ENCODE assay signal across 8 mouse cellular contexts in genomic region chr1:90909631-90910152, GRCm38 (mm10). TPM values are rescaled to one million over a fixed set of nuclear protein-coding genes. Genes with fewer than 3 reads are reported as not detected.
DNase-seq lines count a peak whose midpoint lies in the region; TF ChIP-seq lines count a peak whose summit lies in the region.
"Had no signal": no experiment of that assay in that cellular context is flagged by ENCODE, and none has a peak within 500 bp of the region (broad histone marks: within the 10 kb centered on the region; RNA-seq: fewer than 3 reads in every experiment).

No protein-coding gene starts in this region.

- H3K36me3 ChIP-seq in C2C12 (ENCODE audit: control insufficient read depth, insufficient read depth): no peaks in the 10 kb centered on the region
- no peaks in the 10 kb centered on the region for H3K36me3 ChIP-seq in kidney, adult 2 months (ENCODE audit: control insufficient read depth, insufficient read depth, low read length)

- peak; percentile 39 for DNase-seq in NIH3T3 (ENCODE audit: low read depth)
- DNase-seq in heart, adult 8-10 months (ENCODE audit: low spot score): peak; percentile 62
- peak; percentile 84 for DNase-seq in kidney, adult 2 months
- DNase-seq in lung, postnatal 4 days: peak; percentile 73 to 85
- DNase-seq in thymus, postnatal 4 days: no peak
- DNase-seq in left cerebral cortex, adult 11 months (ENCODE audit: low spot score): no peak

- H3K4me1 ChIP-seq in kidney, adult 2 months (ENCODE audit: control insufficient read depth, insufficient read depth, low read length): peaks cover 9% of the 10 kb centered on the region

- TF ChIP-seq POLR2A in kidney, adult 2 months (IDR thresholded peaks at IDR 0.05; ENCODE audit: low read depth, low read length): no peak

- H3K79me3 ChIP-seq in C2C12 (ENCODE audit: low read depth): no peaks in the 10 kb centered on the region

- peak; percentile 73 for TF ChIP-seq CTCF in C2C12 (IDR thresholded peaks at IDR 0.05; ENCODE audit: control insufficient read depth, insufficient read depth, insufficient read length)
- TF ChIP-seq CTCF in kidney, adult 2 months (conservative IDR thresholded peaks at IDR 0.05; ENCODE audit: insufficient read depth, insufficient read length, low read depth, low read length): peak; percentile 45; the same call in 1 of the 2 replicates

- H3K27ac ChIP-seq in kidney, adult 2 months (ENCODE audit: insufficient read depth, low read depth, low read length): no peak overlapping the region

- H3K4me3 ChIP-seq in C2C12 (ENCODE audit: insufficient read depth, poor library complexity, severe bottlenecking): no peak overlapping the region
- H3K4me3 ChIP-seq in kidney, adult 2 months (ENCODE audit: insufficient read depth, low read depth, low read length): peak overlapping the region; percentile 19
- H3K4me3 ChIP-seq: megakaryocyte, embryonic 14.5 days had no signal

- no peaks in the 10 kb centered on the region for H3K79me2 ChIP-seq in C2C12 (ENCODE audit: control insufficient read depth, insufficient read depth)

- WGBS in kidney, adult 2 months: 14% methylated on average over 17 of the region's 17 CpGs

- H3K27me3 ChIP-seq in C2C12 (ENCODE audit: control insufficient read depth, insufficient read depth, insufficient read length): no peaks in the 10 kb centered on the region
- no peaks in the 10 kb centered on the region for H3K27me3 ChIP-seq in kidney, adult 2 months (replicated peaks; ENCODE audit: control insufficient read depth, insufficient read depth, low read length)

- peak overlapping the region; percentile 1 for H3ac ChIP-seq in C2C12 (ENCODE audit: control insufficient read depth, insufficient read length, low read depth)

TF ChIP-seq in C2C12, 6 proteins besides CTCF, POLR2A, EP300 and RAD21:
- TF ChIP-seq FOSL1 (IDR thresholded peaks at IDR 0.05; ENCODE audit: insufficient read depth, low read length, poor library complexity, severe bottlenecking) (peak; percentile 9), USF1 (IDR thresholded peaks at IDR 0.05; ENCODE audit: low read depth) (no peak)

RNA-seq across cellular contexts. Expression of gene Mlph, which starts 5.2 kb away (rescaled TPM):
- polyA plus RNA-seq in C2C12 (2012; fragmentation: generic; extraction: Trizol): 0.07 TPM
- 1 to 10 TPM in 2 of 4 experiments, under 1 TPM in 2; 0.75 to 1.5 (median 1.1) TPM for total RNA-seq in heart, adult 8-10 months (2022)
- polyA plus RNA-seq in kidney, adult 2 months (2012; rRNA removed): 4.6 and 5.7 TPM in 2 replicates

RNA-seq across cellular contexts. Expression of gene Prlh, which starts 43.2 kb away (rescaled TPM):
- polyA plus RNA-seq in C2C12 (2012; fragmentation: generic; extraction: Trizol): not detected
- total RNA-seq in heart, adult 8-10 months (2022): not detected
- not detected in 2 replicates for polyA plus RNA-seq in kidney, adult 2 months (2012; rRNA removed)

RNA-seq across cellular contexts. Expression of gene Rab17, which starts 59.8 kb away (rescaled TPM):
- polyA plus RNA-seq in C2C12 (2012; fragmentation: generic; extraction: Trizol): 0.02 TPM
- total RNA-seq in heart, adult 8-10 months (2022): 1 to 10 TPM; 2.0 to 4.4 (median 3.3) TPM
- polyA plus RNA-seq in kidney, adult 2 months (2012; rRNA removed): 34.4 and 35.9 TPM in 2 replicates

Comparison
In these comparisons a context has a peak if more than half of its experiments do, and no peak if none do; other contexts are left out.
1. DNase-seq: peak in NIH3T3 (single experiment), heart, adult 8-10 months (single experiment), kidney, adult 2 months (single experiment) and lung, postnatal 4 days (2 of 2); none in thymus, postnatal 4 days (single experiment) and left cerebral cortex, adult 11 months (single experiment).
2. RNA of gene Rab17, which starts 59.8 kb away (polyA plus RNA-seq): 34.4 to 35.9 TPM in kidney, adult 2 months; 0.02 TPM in C2C12 (single experiment); every median in the first group is over 10 times any median in the second.